Mouse (Mus musculus): ENCODE results near the gene Cd5. TPM values are rescaled to one million over a fixed set of nuclear protein-coding genes. Genes with fewer than 3 reads are reported as not detected.

Cd5 gene
- total and polyA plus RNA-seq, 3 experiments, result 0.11 TPM; not detected in 2

DNA sequence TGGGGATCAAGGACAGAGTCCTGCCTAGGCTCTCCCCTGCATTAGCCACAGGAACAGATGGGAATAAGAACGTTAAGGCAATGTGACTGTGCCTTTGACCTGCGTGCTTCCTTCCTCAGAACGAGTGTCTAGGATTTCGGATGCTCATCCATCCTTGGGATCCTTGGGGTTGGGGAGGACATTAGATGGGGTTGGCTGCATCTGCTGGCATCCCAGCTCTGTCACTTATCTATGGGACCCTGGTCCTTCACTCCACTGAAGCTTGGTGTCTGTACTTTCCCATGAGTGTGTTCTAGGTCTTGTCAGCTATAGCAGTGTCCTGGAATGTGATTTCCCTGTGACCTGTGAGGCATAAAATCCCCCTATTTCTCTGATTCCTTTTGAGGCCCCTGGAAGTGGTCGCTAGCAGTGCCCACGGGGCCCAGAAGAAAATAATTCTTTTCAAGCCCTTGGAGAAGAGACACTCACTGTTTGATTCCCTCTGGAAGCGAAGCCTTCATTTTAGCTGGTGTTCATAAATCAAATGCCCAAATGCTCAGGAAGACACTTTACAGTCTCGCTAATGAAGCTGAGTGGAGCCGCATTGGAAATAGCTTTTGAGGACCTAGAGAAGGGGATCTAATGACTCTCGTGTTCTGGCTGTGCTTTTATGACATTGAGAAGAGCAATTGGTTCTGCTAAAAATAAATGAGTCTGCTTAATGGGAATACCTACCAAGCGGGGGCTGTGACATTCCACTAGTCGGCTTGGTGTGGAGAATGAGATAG is 30.8 kb upstream of the Cd5 start:
- Histone ChIP-seq H3K4me1 (ENCODE audit: insufficient read depth, low read depth, low read length) (no peaks in the 10 kb centered on the region), H3K27me3 (ENCODE audit: insufficient read depth, low read length) (peaks cover 14% of the 10 kb centered on the region), H3K9me3 (replicated peaks) (no peaks in the 10 kb centered on the region), H3K36me3 (replicated peaks) (no peaks in the 10 kb centered on the region), H3K4me3 (ENCODE audit: low read depth, low read length) (no peak overlapping the region)
- TF ChIP-seq CTCF (IDR thresholded peaks at IDR 0.05; ENCODE audit: low read depth, low read length) (no peak), TAL1 (conservative IDR thresholded peaks at IDR 0.05; ENCODE audit: low read depth, low read length) (no peak), POLR2AphosphoS5 (IDR thresholded peaks at IDR 0.05; ENCODE audit: insufficient replicate concordance, low read depth, low read length) (no peak), GATA2 (IDR thresholded peaks at IDR 0.05; ENCODE audit: borderline replicate concordance, low read depth, low read length) (no peak), GATA1 (IDR thresholded peaks at IDR 0.05; ENCODE audit: borderline replicate concordance, low read length) (no peak)
- ATAC-seq (ENCODE audit: extremely low read depth, insufficient number of reproducible peaks, low FRiP score, poor library complexity, severe bottlenecking) (no peak), DNase-seq (ENCODE audit: low spot score) (no peak)

DNA sequence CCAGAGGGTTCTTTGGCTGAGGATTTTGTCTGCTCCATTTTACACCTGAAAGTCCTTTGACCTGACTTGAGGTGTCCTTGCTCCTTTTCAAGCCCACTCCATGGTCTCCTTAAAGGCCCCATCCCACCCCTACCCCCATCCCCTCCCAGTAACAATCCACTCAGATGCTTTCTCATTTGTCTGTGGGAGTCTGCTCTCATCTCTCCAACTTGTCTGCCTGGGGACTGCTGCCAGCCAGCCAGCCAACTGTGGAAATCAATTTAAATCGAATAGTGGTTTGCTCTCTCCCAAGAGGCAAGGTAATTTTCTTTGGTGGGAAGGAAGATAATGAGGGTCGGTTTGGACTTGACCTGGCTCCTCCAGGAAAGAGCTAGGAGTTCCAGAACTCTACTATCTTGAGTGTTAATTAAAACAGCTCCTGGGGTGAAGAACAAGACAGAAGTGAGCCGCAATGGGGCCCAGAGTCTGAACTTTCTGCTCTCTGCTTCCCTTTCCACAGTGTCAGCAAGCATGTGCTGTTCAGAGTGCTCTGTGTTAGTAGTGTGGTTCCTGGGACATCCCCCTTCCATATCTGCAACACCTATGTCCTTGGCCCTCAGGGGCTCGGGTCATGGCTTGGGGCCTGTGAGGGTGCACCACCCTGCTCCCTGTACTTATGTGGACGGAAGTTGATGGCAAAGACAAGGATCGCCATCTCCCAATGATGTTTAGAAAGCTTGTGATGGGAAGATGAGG is 30.1 kb upstream of the Cd5 start:
- no peak overlapping the region for H3K4me3 ChIP-seq (ENCODE audit: low read depth, low read length)

DNA sequence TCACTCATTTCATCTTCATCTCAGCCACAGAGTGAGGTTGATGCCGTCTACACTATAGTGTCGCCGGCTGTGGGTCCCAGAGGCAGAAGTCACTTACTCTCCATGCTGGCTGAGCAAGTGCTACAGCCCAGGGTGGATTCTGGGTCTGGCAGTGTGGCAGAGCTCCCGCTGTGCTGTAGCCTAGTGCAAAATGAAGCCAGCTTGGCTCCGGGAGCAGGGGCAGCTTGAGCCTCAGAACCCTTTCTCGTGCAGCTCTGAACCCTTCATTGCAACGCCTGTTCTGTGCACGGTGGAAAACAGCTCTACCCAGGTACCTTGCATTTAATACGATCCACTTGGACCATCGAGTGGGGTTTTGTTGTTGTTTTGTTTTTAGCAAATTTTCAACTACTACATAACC is 28.8 kb upstream of the Cd5 start:
- peaks cover 14% of the 10 kb centered on the region for H3K27me3 ChIP-seq (ENCODE audit: insufficient read depth, low read length)
- no peaks in the 10 kb centered on the region for H3K4me1 ChIP-seq (ENCODE audit: insufficient read depth, low read depth, low read length)
- H3K9me3 ChIP-seq (replicated peaks), result no peaks in the 10 kb centered on the region
- ATAC-seq (ENCODE audit: extremely low read depth, insufficient number of reproducible peaks, low FRiP score, poor library complexity, severe bottlenecking) (no peak), DNase-seq (ENCODE audit: low spot score) (no peak)
- no peaks in the 10 kb centered on the region for H3K36me3 ChIP-seq (replicated peaks)
- no peak overlapping the region for H3K4me3 ChIP-seq (ENCODE audit: low read depth, low read length)
- TF ChIP-seq POLR2AphosphoS5 (IDR thresholded peaks at IDR 0.05; ENCODE audit: insufficient replicate concordance, low read depth, low read length) (no peak), CTCF (IDR thresholded peaks at IDR 0.05; ENCODE audit: low read depth, low read length) (no peak), GATA1 (IDR thresholded peaks at IDR 0.05; ENCODE audit: borderline replicate concordance, low read length) (no peak), TAL1 (conservative IDR thresholded peaks at IDR 0.05; ENCODE audit: low read depth, low read length) (no peak), GATA2 (IDR thresholded peaks at IDR 0.05; ENCODE audit: borderline replicate concordance, low read depth, low read length) (no peak)

More for the DNA sequence above, 30.1 kb upstream of the Cd5 start:
- no peak for ATAC-seq (ENCODE audit: extremely low read depth, insufficient number of reproducible peaks, low FRiP score, poor library complexity, severe bottlenecking)
- Histone ChIP-seq H3K36me3 (replicated peaks) (no peaks in the 10 kb centered on the region), H3K4me1 (ENCODE audit: insufficient read depth, low read depth, low read length) (no peaks in the 10 kb centered on the region), H3K9me3 (replicated peaks) (no peaks in the 10 kb centered on the region), H3K27me3 (ENCODE audit: insufficient read depth, low read length) (peaks cover 14% of the 10 kb centered on the region)
- no peak for DNase-seq (ENCODE audit: low spot score)
- TF ChIP-seq GATA2 (IDR thresholded peaks at IDR 0.05; ENCODE audit: borderline replicate concordance, low read depth, low read length) (no peak), CTCF (IDR thresholded peaks at IDR 0.05; ENCODE audit: low read depth, low read length) (no peak), POLR2AphosphoS5 (IDR thresholded peaks at IDR 0.05; ENCODE audit: insufficient replicate concordance, low read depth, low read length) (no peak), TAL1 (conservative IDR thresholded peaks at IDR 0.05; ENCODE audit: low read depth, low read length) (no peak), GATA1 (IDR thresholded peaks at IDR 0.05; ENCODE audit: borderline replicate concordance, low read length) (no peak)

DNA sequence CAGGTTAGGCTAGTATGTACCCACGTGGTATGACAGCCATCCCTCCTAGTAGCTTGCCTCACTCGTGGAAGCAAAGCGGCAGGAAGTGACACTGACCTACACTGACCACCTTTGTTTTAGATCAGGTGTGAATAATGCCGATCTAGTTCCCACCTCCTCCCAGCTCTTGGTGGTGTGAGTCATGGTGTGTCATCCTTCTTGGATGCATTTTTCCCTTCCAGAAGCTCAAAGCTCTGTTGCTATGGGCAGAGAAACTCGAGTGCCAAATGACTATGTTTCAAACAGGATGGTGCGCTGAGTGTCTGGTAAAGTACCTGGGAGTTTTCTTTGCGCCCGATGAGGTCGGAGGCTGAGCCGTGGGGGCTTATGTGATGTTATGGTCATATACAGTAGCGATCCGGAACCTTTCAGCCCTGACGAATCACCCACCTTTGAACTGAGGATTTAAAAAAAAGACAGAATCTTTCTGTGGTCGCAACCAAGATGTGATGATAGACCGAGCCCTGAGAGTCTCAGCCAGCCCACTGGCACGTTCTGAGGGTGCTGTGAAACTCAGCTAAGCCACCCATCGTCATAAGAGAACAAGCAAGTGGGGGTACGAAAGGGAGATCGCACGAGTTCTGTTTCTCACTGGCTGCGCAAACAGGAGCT is 24.7 kb upstream of the Cd5 start:
- no peaks in the 10 kb centered on the region for H3K36me3 ChIP-seq (replicated peaks)
- H3K9me3 ChIP-seq (replicated peaks), result no peaks in the 10 kb centered on the region
- no peak overlapping the region for H3K4me3 ChIP-seq (ENCODE audit: low read depth, low read length)
- no peaks in the 10 kb centered on the region for H3K4me1 ChIP-seq (ENCODE audit: insufficient read depth, low read depth, low read length)
- ATAC-seq (ENCODE audit: extremely low read depth, insufficient number of reproducible peaks, low FRiP score, poor library complexity, severe bottlenecking) (no peak), DNase-seq (ENCODE audit: low spot score) (no peak)
- TF ChIP-seq GATA2 (IDR thresholded peaks at IDR 0.05; ENCODE audit: borderline replicate concordance, low read depth, low read length) (no peak), CTCF (IDR thresholded peaks at IDR 0.05; ENCODE audit: low read depth, low read length) (no peak), POLR2AphosphoS5 (IDR thresholded peaks at IDR 0.05; ENCODE audit: insufficient replicate concordance, low read depth, low read length) (no peak), TAL1 (conservative IDR thresholded peaks at IDR 0.05; ENCODE audit: low read depth, low read length) (no peak), GATA1 (IDR thresholded peaks at IDR 0.05; ENCODE audit: borderline replicate concordance, low read length) (no peak)
- H3K27me3 ChIP-seq (ENCODE audit: insufficient read depth, low read length), result peaks cover 6% of the 10 kb centered on the region; the same call in 1 of the 2 replicates

DNA sequence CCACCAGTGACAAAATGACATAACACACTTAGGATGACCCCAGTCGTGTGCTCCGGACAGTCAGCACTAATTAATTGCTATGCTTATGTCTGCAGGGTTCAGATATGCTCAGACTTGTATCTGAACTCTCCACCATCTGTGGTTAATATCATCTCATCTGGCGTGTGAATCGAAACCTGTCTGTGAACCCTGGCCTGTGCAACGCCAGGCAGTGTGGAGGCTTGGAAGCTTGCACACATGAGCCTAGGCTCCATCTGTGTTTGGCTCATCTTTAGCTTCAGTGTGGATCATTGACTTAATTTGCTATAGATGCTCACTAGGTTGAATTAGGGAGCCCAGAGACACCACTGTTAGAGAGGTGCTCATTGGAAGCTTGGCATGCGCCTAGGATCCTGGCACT is 23.7 kb upstream of the Cd5 start:
- H3K4me1 ChIP-seq (ENCODE audit: insufficient read depth, low read depth, low read length), result no peaks in the 10 kb centered on the region
- peaks cover 3% of the 10 kb centered on the region; the same call in 1 of the 2 replicates for H3K27me3 ChIP-seq (ENCODE audit: insufficient read depth, low read length)
- no peak overlapping the region for H3K4me3 ChIP-seq (ENCODE audit: low read depth, low read length)
- TF ChIP-seq CTCF (IDR thresholded peaks at IDR 0.05; ENCODE audit: low read depth, low read length), result no peak
- TF ChIP-seq TAL1 (conservative IDR thresholded peaks at IDR 0.05; ENCODE audit: low read depth, low read length), result no peak
- TF ChIP-seq GATA1 (IDR thresholded peaks at IDR 0.05; ENCODE audit: borderline replicate concordance, low read length), result no peak
- TF ChIP-seq POLR2AphosphoS5 (IDR thresholded peaks at IDR 0.05; ENCODE audit: insufficient replicate concordance, low read depth, low read length), result no peak
- TF ChIP-seq GATA2 (IDR thresholded peaks at IDR 0.05; ENCODE audit: borderline replicate concordance, low read depth, low read length), result no peak
- DNase-seq (ENCODE audit: low spot score) (no peak), ATAC-seq (ENCODE audit: extremely low read depth, insufficient number of reproducible peaks, low FRiP score, poor library complexity, severe bottlenecking) (no peak)
- no peaks in the 10 kb centered on the region for H3K9me3 ChIP-seq (replicated peaks)
- no peaks in the 10 kb centered on the region for H3K36me3 ChIP-seq (replicated peaks)

Data from G1E (cell line).